Mouse (Mus musculus) lung, postnatal 0 days (tissue): ENCODE data around the gene Gm48552. TPM values are rescaled to one million over a fixed set of nuclear protein-coding genes. Genes with fewer than 3 reads are reported as not detected.

Experiments used
- ATAC-seq: fragments of 200-750 bp; cut with Nextera tagmentation; 2 replicates; pipeline ENCODE4 v1.8.0; 2017; ENCODE audit warnings: moderate library complexity
- DNase-seq: peaks from one replicate; pipeline ENCODE4 v3.0.0-alpha.2; 2016; ENCODE audit warnings: low spot score
- H3K27ac ChIP-seq: fragments of 300-500 bp; sonication (generic); 2 replicates; pipeline ENCODE4 v1.5.1; 2014; ENCODE audit warnings: antibody characterized with exemption, mild to moderate bottlenecking, low read length, mixed read lengths
- H3K27me3 ChIP-seq: fragments of 300-500 bp; sonication (generic); replicated peaks from 2 replicates; pipeline ENCODE4 v1.6.1; 2014; ENCODE audit warnings: low read length, mixed read lengths; ENCODE audit not compliant: insufficient read depth
- H3K36me3 ChIP-seq: fragments of 300-500 bp; sonication (generic); 2 replicates; pipeline ENCODE4 v1.6.1; 2014; ENCODE audit warnings: low read length, mixed read lengths; ENCODE audit not compliant: insufficient read depth
- H3K4me1 ChIP-seq: fragments of 300-500 bp; sonication (generic); 2 replicates; pipeline ENCODE4 v1.6.1; 2014; ENCODE audit warnings: antibody characterized with exemption, low read depth, low read length, mixed read lengths; ENCODE audit not compliant: insufficient read depth
- H3K4me2 ChIP-seq: fragments of 300-500 bp; sonication (generic); replicated peaks from 2 replicates; pipeline ENCODE4 v1.6.1; 2014; ENCODE audit warnings: low read depth, mild to moderate bottlenecking, low read length, moderate library complexity, mixed read lengths
- H3K4me3 ChIP-seq: fragments of 300-500 bp; sonication (generic); 2 replicates; pipeline ENCODE4 v1.5.1; 2014; ENCODE audit warnings: low read depth, low read length
- H3K9ac ChIP-seq: fragments of 300-500 bp; sonication (generic); replicated peaks from 2 replicates; pipeline ENCODE4 v1.6.1; 2014; ENCODE audit warnings: low read depth, mild to moderate bottlenecking
- H3K9me3 ChIP-seq: fragments of 300-500 bp; sonication (generic); 2 replicates; pipeline ENCODE4 v1.6.1; 2016; ENCODE audit warnings: low read length, mixed read lengths
- CTCF ChIP-seq: IDR thresholded peaks from 2 replicates; pipeline ENCODE4 v1.5.1; 2016; ENCODE audit warnings: antibody characterized with exemption, mild to moderate bottlenecking
- EP300 ChIP-seq: IDR thresholded peaks from 2 replicates; pipeline ENCODE4 v1.6.1; 2016; ENCODE audit warnings: antibody characterized with exemption, mild to moderate bottlenecking, control low read depth
- WGBS: fragments of 180-500 bp; shearing (Covaris S2); extraction: QIAGEN DNeasy Blood & Tissue Kit; methylation state at CpG from one replicate; pipeline ENCODE4 v1.1.7; 2014; 5-methylcytosine and 5-hydroxymethylcytosine counted together
- polyA plus RNA-seq: library from polyadenylated mRNA; unstranded; fragments of >200 nt; fragmentation: Nextera tagmentation; extraction: Ambion mirVana; gene quantifications from 2 replicates; pipeline ENCODE4 v1.2.1, GENCODE M21; 2015

The Gm48552 gene
- polyA plus RNA-seq, 1 experiment from 2014 or later, result 0.63 TPM

DNA sequence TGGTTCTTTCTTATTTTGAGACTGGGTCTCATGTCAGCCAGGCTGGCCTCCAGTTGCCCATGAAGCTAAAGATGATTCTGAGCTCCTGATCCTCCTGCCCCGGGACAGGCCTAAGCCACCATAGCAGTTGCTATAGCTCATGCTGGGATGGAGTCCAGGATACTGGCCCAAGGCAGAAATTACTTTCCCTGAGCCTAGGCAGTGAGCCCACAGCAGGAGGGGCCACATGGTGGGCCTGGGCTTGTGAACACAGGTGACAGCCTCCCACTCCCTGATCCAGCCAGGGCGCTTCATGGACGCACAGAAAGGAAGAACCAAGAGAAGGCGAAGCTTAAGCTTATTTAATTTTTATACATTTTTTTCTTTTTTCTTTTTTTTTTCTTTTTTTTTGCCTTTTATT, 7.1 kb downstream of the Gm48552 start:
- Histone ChIP-seq H3K27ac (no peak overlapping the region), H3K27me3 (no peaks in the 10 kb centered on the region), H3K9me3 (no peaks in the 10 kb centered on the region), H3K4me2 (no peak overlapping the region), H3K36me3 (peaks cover 22% of the 10 kb centered on the region; the same call in 1 of the 2 replicates), H3K9ac (no peak overlapping the region), H3K4me3 (no peak overlapping the region), H3K4me1 (peaks cover 5% of the 10 kb centered on the region)
- no peak for DNase-seq
- 87% methylated on average over 4 of the region's 4 CpGs for WGBS
- TF ChIP-seq EP300 (no peak), CTCF (no peak)
- no peak for ATAC-seq

DNA sequence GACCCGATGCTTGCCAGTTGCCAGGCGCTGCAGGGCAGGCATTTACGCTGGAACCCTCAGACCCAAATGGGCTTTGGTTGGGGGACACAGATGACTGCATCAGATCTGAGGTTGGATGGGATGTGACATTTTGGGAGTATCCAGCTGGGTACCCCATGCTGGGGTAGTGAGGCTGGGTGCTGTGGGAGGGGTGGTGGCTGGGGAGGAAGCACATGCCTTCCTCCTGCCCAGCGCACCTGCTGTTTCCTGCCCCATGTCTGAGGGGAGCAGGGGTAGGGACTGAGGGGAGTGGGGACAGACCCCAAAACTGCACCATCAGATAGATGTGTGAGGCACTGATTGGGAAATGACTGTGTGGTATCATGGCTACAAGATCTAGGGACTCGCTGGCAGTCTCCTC, 7.9 kb downstream of the Gm48552 start:
- Histone ChIP-seq H3K36me3 (peaks cover 22% of the 10 kb centered on the region; the same call in 1 of the 2 replicates), H3K27ac (no peak overlapping the region), H3K4me3 (no peak overlapping the region), H3K4me2 (no peak overlapping the region), H3K9me3 (no peaks in the 10 kb centered on the region), H3K9ac (no peak overlapping the region), H3K27me3 (no peaks in the 10 kb centered on the region), H3K4me1 (peaks cover 12% of the 10 kb centered on the region)
- WGBS, result 82% methylated on average over 5 of the region's 5 CpGs
- ATAC-seq, result no peak
- DNase-seq, result peak; percentile 4
- TF ChIP-seq EP300, result no peak
- TF ChIP-seq CTCF, result no peak

DNA sequence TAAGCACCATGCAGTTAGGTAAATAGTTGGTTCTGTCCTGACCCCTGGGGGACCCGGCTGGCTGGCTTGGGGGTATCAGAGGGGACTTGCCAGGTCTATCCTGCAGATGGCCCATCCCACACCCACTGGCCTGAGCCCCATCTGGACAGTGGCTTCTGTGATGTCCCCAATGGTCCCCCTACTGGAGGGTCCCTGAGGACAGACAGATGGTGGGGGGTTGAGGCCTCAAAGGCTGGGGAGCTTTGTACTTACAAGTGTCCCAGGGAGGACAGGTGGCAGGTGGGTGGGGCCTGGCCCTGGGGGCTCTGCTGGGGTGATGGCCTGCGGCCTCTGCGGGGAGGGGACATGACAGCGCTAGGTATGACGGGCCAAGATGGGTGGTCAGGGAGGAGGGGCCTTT, 10.5 kb downstream of the Gm48552 start:
- H3K9ac ChIP-seq, result no peak overlapping the region
- no peak overlapping the region for H3K4me2 ChIP-seq
- no peak for ATAC-seq
- H3K4me1 ChIP-seq, result peaks cover 15% of the 10 kb centered on the region
- DNase-seq, result no peak
- H3K27me3 ChIP-seq, result no peaks in the 10 kb centered on the region
- H3K9me3 ChIP-seq, result no peaks in the 10 kb centered on the region
- H3K36me3 ChIP-seq, result peaks cover 28% of the 10 kb centered on the region
- 82% methylated on average over 5 of the region's 5 CpGs for WGBS
- no peak overlapping the region for H3K27ac ChIP-seq
- TF ChIP-seq EP300, result no peak
- no peak for TF ChIP-seq CTCF
- H3K4me3 ChIP-seq, result no peak overlapping the region

DNA sequence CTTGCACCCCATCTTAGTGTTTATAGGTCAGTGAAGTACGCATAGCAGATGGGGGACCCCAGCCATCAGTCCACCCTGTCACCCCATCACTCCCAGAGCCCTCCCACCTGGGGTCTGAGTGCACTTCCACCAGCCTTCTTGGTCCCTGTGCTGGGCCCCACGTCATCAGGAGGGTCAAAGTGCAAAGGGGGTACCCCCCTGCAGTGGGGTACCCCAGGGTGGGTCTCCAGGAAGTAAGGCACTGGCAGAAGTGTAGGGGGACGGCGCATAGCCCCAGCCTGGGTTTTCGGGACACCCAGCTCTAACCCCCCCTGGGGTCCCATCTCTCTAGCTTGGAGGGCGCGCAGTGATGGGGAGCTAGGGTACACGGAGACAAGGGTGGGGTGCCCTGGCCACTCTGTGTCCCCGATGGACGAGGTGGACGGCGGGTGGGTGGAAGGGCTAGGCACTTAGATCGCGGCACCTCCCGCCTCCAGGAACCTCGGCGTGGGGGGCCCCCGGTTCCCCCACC, 11.0 kb downstream of the Gm48552 start:
- Histone ChIP-seq H3K27me3 (no peaks in the 10 kb centered on the region), H3K4me1 (peaks cover 15% of the 10 kb centered on the region), H3K9me3 (no peaks in the 10 kb centered on the region), H3K36me3 (peaks cover 33% of the 10 kb centered on the region), H3K27ac (no peak overlapping the region), H3K4me2 (no peak overlapping the region), H3K4me3 (no peak overlapping the region), H3K9ac (no peak overlapping the region)
- 85% methylated on average over 16 of the region's 18 CpGs for WGBS
- no peak for DNase-seq
- ATAC-seq, result no peak
- TF ChIP-seq EP300 (no peak), CTCF (no peak)

DNA sequence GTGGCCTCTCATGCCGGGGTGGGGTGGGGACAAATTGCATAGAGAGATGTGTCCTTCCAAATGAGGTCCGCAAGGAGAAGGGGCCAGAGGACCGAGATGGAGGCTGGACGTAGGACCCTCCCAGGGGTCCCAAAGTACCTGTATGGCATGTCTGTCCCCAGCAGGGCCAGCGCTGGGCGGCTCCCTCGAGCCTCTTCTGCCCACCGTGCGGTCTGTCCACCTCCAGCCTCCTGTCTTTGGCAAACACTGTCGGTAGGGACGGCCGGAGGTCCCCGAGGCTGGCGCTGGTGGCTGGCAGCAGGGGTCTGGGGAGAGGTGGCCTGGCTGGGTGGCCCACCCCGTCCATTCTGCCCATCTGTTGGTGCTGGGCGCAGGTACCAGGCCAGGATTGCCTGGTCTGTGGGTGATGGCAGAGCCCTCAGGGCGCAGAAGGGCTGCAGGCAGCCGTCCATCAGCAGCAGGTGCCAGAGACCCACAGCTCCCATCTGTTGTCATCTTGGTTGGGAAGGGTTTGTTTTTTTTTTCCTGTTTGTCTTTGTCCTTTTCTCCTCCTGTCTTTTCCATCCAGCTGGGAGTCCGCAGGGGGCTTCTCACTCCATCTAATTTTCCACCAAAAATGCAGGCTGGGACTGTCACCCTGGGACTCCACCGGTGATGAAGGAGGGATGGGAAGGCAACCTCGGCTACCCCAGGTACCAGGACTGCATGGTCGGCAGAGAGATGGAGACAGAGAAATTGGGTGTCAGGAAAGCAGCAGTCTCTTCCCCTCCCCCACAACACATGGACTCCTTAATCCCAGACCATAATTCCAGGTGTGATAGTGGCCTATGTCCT, 11.8 kb downstream of the Gm48552 start:
- no peak overlapping the region for H3K4me2 ChIP-seq
- 65% methylated on average over 22 of the region's 22 CpGs for WGBS
- H3K27me3 ChIP-seq, result no peaks in the 10 kb centered on the region
- DNase-seq (no peak), ATAC-seq (no peak)
- no peak overlapping the region for H3K9ac ChIP-seq
- no peak overlapping the region for H3K4me3 ChIP-seq
- H3K9me3 ChIP-seq, result no peaks in the 10 kb centered on the region
- H3K27ac ChIP-seq, result no peak overlapping the region
- peaks cover 33% of the 10 kb centered on the region for H3K36me3 ChIP-seq
- no peak for TF ChIP-seq EP300
- H3K4me1 ChIP-seq, result peaks cover 15% of the 10 kb centered on the region

DNA sequence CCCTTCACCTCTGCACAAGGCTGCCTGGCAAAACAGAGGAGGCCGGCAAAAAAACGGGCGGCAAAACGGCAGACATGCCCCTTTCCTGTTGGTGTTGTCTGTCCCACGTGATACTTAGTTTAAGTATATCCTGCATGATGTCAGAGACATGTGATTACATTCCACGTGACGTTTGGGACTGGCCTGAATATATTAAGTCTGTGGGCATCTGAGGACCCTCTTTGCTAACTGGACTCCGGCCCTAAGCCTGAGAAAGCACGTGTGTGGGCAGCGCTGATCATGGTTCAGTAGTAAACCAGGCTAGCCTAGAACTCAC, 12.4 kb downstream of the Gm48552 start:
- Histone ChIP-seq H3K36me3 (peaks cover 33% of the 10 kb centered on the region), H3K27ac (peak overlapping the region; percentile 77), H3K27me3 (no peaks in the 10 kb centered on the region), H3K4me1 (peaks cover 15% of the 10 kb centered on the region), H3K4me3 (no peak overlapping the region), H3K9ac (no peak overlapping the region), H3K4me2 (no peak overlapping the region), H3K9me3 (no peaks in the 10 kb centered on the region)
- 42% methylated on average over 10 of the region's 10 CpGs for WGBS
- ATAC-seq (peak; percentile 34), DNase-seq (peak; percentile 62)
- TF ChIP-seq EP300 (no peak), CTCF (no peak)
